Mouse (Mus musculus) ZHBTc4 (cell line): ENCODE measurements around the gene Furin.

ENCODE experiments used
- DNase-seq: peaks from one replicate; pipeline ENCODE4 v3.0.0-alpha.2; 2011; ENCODE audit warnings: low read depth, low spot score

Furin gene

DNA sequence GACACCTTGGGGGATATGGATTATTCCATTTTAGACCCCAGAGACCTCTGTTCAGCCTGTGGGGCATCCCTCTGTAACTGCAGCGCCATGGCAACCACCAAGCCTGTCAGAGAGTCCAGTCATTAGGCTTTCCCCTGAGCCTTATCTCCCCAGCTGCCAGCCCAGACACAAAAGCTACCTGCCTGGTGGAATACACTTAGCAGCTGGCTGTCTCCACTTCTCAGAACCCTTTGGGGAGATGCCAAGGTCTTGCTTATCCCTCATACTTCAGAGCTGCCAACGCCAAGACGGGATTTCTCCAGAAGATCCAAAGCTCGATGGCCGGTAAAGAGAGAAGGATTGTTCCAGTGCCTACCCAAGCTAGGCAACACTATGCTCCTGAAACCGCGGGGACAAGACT lies 63.4 kb downstream of the Furin start:
- DNase-seq, result no peak

DNA sequence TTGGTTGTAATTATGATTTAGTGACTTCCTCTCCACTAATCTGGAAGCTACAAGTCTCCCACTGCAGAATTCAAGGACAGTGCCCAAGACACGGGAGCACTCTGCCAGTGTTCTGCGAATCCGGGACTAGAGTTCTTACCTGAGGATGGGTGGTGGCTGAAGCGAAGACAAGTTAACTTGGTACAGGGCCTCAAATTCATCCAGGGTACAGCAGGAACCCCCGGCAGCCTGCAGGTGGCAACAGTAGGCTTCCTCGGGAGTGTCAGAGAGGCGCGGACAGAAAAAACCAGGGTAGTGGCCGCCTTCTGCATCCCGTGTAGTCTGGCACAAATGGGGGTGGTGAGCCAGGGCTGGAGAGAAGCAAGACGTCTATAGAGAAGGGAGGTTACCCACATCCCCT lies 64.4 kb downstream of the Furin start, which contains the start of gene Unc45a:
Gene Unc45a (minus strand): TSS at position 213 of the 400 bp plus-strand sequence.
- DNase-seq, result peak; percentile 87

DNA sequence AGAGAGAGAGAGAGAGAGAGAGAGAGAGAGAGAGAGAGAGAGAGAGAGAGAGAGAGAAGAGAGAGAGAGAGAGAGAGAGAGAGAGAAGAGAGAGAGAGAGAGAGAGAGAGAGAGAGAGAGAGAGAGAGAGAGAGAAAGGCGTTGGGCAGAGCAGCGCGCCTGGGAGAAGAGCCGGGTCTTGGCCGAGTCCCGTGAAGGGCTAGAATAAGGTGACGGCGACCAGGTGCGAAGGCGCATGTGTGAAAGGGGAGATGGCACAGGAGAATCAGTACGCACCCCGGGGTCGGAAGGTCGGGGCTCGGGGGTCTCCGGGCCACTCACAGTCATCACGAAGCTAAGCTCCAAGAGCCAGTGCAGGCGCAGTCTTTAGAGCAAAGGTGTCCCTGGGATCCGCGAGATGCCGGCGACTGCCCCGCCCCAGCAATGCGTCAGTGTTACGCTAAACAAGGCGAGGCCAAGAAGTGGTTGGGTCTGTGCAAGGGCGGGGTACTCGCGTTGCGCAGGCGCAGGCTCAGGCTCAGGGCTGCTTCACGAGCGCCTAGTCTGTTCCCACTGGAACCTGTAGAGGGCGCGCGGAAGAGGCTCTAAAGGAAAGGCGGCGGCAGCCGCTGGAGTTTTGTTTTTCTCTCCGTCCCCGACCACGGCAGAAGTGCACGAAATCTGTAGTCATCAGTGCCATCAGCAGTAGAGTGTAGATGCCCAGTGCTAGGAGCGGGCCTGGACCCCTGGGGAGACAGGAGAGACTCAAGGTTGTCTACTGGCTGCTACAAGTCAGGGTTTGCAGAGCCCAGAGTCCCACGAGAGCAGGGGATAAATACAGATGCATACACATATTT lies 65.2 kb downstream of the Furin start:
- DNase-seq, result peak; percentile 99

DNA sequence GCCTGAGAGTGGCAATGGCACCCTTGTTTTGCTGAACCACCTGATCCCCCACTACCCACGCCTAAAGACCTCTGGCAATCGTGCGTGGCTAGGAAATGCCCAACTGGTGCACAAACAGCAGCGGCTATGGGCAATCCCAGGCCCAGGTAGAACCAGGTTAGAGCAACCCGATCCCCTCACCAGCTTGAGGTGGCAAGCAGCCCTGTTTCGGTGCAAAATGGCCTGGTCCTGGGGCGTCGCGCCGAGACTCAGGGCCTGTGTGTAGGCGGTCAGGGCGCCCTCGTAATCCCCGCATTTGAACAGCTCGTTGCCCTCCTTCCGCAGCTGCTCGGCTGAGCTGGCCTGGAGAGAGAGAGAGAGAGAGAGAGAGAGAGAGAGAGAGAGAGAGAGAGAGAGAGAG lies 65.9 kb downstream of the Furin start:
- no peak for DNase-seq
